Mouse (Mus musculus): ENCODE measurements around the gene Sorcs1. TPM values are rescaled to one million over a fixed set of nuclear protein-coding genes. Genes with fewer than 3 reads are reported as not detected.

The Sorcs1 gene
- polyA plus RNA-seq, 1 experiment from 2014 or later: 3.2 TPM

Small RNA genes within 50 kb of the gene (microRNA-seq; reads per million reads assigned to microRNA genes)
- not detected for gene Gm27749
